Mouse (Mus musculus) T-helper 2 cell (primary cell): ENCODE measurements around the gene H2-T24.

Source experiments
- in situ Hi-C: fragments of 300-600 bp; cut with MboI, MseI; formaldehyde crosslinking; loops from one replicate; pipeline ENCODE4 v1.15.1; 2025; ENCODE audit warnings: high pct_unique_total_duplicates

H2-T24 gene

DNA sequence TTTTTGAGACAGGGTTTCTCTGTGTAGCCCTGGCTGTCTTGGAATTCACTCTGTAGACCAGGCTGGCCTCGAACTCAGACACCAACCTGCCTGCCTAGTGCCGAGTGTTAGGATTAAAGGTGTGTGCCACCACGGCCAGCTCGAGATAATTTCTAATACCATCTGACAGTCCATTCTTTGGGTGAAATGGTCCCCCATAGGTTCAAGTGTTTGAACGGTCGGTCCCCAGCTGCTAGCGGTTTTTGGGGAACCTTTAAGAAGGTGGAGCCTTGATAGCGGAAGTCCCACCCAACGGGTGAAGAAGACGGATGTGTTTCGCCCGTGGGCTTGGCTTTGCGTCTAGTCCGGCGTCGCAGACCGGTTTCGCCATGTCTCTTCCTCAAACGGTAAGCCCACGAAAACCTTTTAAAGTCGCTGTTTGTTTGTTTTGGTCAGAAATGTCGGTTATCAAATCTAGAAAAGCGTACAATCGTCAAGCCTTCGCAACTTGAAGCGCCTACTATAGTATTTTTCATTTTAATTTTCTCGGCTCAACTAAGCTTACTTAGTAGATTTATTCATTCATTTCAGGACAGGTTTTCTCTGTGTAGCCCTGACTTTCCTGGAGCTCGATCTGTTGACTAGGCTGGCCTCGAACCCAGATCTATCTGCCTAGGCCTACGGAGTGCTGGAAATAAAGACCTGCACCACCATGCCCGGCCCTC, 26.0 kb downstream of the H2-T24 start:
- in situ Hi-C loops, result no loop called here

DNA sequence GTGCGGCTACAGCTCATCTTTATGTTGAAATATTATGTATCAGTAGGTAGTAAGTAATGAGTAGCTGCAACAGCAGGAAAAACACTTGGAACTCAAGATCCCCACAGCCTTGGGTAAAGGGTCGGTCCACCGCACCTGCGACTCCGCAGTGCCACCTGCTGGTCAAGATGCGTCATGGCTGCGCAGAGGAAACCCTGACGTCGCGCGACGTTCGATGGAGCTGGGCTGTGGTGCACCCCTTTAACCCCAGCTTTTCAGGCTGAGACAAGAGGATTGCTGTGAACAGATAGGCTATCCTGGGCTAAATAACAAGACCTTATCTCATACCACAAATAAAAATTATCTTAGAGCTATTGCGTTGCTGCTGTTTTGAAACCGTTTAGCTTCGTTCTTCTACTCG, 26.7 kb downstream of the H2-T24 start:
- in situ Hi-C loops, result no loop called here

DNA sequence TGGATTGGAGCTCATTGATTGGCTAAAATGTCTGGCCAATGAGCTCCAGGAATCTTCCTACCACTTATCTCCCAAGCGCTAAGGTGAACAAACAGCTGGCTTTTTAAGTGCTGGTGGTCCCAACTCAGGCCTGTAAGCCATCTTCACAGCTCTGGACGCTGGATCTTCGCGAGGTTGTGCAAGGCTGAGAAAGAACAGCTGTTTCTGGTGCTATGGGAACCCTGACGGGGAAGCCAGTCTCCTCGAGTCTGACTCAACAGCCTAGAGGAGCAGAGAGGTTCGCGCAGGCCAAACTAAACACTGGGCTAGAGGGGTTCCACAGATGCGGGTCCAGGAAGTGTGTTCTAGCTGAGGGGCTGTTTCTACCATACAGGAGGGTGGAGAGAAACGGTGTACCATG, 28.6 kb downstream of the H2-T24 start:
- in situ Hi-C loops, result no loop called here

DNA sequence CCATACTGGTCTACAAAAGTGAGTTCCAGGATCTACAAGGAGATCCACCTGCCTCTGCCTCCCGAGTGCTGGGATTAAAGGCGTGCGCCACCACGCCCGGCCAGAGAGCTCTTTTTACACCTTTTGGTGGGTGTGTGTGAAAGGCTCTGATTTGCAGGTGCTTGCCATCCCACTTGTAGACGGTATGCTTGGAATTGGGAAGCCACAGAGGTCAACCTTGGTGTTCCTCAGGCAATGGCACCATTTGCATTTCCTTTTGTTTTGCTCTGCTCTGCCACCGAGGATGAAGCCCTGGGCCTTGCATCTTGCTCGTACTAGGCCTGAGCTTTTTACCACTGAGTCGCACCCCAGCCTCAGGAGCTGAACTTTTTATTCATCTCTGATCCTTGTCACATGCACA, 38.6 kb downstream of the H2-T24 start:
- in situ Hi-C loops, result loop anchor here (10.0 kb wide), 1 partner anchor 57 kb away; no protein-coding TSS in a partner anchor

DNA sequence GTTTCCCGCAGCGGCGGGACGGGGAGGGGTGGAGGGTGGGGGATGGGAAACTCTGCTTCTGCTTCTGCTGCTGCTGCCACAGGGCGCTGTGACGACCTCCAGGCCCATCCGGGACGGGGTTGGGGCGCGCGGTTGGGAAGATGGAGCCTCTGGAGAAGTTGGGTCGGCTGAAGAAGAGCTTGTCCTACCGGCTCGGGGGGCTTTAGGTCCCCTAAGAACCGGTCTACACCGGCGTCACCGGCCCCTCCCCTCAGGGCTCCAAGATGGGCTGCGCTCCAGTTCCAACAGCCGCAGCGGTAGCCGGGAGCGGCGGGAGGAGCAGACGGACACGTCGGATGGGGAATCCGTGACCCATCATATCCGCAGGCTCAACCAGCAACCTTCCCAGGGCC, 40.0 kb downstream of the H2-T24 start:
- in situ Hi-C loops, result loop anchor here (10.0 kb wide), 1 partner anchor 56 kb away; no protein-coding TSS in a partner anchor

DNA sequence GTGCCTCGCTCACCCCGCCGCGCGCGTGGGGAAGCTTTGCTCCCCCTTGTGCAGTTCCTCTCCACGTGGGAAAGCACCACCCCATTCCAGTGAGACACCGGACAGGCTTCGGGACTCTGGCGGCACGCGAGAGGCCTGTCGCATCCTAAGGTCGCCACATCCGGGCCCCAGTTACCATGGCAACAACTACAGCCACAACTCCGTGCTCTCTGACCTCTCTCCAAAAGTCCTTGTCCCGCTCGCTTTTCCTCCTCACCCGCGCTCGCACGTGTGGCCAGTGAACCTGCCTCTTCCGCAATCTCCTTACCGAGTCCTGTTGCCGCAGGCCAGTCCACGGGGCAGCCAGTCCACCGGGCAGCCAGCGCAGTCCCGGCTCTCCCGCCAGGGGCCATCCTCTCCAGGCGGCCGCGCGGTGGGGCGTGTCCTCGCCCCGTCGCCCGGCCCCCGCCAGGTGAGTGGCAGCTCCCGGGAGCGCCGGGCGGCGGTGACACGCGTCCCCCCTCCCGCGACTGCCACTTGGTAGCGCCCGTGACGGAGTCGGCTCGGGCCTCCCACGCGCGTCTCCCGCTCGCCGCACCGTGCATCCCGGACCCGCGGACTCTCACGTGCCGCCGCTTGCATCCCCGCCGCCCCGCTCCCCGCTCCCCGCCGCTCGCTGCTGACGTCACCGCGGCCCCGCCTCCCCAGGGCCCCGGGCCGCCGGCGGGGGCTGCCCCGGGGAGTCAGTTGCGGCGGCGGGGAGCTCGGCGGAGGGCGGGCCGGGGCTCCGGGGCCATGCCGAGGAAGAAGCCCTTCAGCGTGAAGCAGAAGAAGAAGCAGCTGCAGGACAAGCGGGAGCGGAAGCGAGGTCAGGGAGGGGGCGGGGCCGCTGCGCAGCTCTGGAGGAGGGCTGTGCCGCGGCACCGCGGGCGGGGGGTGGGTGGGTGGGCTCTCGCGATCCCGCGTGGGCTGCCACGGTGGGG, 40.7 kb downstream of the H2-T24 start, which contains the start of the genes Gnl1 and Prr3:
TSS of gene Gnl1 (plus strand) at position 451 of the 962 bp plus-strand sequence.
TSS of gene Prr3 (minus strand) at position 836 of the 962 bp plus-strand sequence.
- in situ Hi-C loops, result loop anchor here (10.0 kb wide), 1 partner anchor 55 kb away; no protein-coding TSS in a partner anchor

DNA sequence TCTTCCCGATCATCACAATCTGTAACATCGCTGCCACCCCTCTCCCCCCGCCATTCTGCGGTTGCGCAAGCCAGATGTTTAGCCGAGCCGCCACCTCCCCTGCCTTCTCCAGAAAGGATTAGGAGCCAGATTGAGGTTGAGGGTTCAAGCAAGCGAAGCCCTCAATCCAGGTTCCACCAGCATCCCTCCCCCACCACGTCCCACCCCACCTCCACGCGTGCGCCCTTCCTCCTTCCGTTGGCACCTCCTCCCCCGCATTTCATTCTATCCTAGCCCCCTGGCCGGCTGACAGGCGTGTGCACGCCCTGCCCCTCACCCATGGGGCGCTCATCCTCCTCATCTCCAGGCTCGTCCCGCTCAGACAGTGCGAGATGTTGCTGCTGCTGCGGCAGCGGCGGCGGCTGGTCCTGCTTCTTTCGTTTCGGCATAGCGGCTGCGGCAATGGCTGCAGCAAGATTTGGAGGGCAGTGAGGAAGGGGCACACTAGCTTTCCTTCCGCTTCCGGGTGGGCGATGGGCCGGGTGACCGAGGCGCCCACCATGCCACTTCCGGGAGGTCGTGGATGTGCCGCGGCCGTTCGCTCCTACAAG, 41.5 kb downstream of the H2-T24 start:
- in situ Hi-C loops, result no loop called here

DNA sequence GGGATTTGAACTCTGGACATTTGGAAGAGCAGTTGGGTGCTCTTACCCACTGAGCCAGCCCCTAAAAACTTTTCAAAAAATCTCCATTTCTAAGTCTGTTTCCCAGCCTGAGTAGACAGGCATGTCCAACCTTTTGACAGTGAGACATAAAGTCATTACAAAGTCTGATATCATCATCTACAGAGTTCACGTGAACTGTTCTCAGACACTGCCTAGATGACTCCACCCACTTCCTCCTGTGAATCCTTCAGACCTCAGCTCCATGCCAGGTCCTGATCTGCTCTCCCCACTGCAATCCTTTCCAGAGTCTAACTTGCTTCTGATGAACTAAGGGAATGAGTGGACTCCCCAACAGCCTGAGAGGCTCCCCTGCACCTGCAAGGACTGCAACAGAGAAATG, 48.2 kb downstream of the H2-T24 start:
- in situ Hi-C loops, result no loop called here

DNA sequence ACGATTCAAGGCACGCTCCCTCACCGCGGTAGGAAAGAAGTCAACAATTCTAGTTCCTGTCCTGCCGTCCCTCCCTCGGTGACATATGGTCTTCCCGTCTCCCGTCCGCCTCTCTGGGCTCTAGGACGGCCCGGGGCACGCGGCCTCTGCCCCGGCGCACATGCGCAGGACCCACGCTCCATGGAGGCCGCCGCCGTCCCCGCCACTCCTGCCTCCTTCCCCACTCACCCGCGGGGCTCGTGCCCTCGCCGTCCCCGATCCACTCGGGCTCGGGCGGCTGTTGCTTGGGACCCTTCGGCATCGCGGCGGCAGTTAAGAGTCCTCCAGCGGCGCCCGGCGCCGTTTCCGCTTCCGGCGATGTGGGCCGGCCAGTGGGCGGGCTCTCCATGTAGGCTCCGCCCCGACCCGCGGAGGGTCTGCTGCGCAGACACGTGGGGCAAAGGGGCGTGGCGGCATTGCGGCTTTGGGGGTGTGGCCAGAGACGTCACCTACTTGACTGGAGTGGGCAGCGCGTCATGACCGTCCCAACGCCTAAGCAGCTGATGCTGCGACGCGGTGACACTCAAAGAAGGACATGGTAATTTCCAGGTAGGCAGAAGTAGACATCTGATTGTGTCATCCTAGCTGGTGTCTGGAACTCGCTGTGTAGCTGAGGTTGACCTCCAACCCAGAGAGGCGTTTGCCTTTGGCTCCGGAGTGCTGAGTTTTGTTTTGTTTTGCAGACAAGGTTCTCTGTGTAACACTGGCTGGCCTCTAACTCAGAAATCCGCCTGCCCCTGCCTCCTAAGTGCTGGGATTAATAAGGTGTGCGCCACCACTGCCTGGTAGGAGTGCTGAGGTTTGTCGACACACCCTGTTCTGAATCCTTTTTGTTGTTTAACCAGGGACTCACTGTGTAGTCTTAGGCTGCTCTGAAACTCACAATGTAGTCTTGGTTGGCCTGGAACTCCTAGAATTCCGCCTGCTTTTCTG, 50.7 kb downstream of the H2-T24 start, which contains the start of gene Abcf1:
TSS of gene Abcf1 (minus strand) at position 344 of the 972 bp plus-strand sequence.
- in situ Hi-C loops, result no loop called here

DNA sequence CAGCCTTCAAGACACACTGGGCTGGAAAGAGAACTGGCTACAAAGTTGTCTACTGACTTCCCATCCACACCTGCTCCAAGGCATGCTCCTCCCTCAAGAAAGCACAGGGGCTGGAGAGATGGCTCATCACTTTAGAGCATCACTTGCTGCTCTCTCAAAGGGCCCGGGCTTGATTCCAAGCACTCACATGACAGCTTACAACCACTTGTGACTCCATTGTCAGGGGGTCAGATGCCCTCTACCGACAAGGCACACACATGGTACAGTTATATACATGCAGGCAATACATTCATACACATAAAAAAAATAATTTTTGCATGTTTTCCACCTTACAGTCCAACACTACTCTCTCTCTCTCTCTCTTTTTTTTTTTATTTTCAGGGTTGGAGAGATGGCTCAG, 52.7 kb downstream of the H2-T24 start:
- in situ Hi-C loops, result no loop called here

DNA sequence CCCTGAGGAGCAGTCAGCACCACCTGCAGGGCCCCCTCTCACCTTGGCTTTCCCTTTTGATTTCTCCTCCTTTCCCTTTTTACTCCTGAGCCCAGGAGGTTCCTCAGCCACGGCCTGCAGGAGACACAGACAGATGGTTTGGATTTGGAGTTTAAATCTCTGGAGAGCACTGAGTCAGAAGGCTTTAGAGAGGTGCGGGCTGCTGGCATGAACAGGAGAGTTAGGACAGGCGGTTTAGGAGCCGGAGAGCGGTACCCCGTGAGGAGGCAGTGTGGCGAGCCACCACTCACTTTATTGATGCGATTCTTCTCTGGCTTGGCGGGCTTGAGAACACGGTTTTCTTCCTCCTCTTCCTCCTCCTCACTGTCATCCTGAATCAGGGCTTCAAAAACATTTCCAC, 57.1 kb downstream of the H2-T24 start:
- in situ Hi-C loops, result loop anchor here (5.0 kb wide), 1 partner anchor 36 kb away; no protein-coding TSS in a partner anchor

DNA sequence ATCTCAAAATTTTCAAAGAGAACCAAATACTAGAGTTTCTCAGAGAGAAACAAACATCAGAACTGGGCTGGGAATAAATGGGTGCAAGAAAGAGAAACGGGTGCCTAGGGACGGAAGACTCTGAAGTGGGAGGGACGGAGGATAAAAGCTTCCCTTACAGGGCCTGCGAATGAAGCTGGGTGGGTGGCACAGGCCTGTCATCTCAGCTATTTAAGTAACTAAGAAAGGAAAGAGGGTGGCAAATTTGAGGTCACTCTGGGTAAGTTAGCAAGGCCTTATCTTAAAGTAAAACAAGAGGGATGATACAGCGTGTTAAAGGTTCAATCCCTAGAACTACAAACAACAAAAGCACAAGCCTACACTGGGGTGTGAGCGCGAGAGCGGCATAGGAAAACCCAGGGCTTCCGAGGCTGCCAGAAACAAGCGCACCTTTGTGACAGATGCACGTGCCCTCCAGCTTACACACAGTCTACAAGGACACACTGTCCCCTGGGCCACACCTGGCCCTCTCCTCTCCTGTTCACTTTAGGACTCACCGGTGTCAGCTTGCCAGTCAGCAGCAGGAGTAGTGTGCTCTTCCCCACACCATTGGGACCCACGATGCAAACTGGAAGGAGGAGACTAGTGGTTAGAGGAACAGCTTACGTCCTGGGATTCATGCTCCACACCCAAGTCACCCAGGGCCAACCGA, 61.7 kb downstream of the H2-T24 start:
- in situ Hi-C loops, result no loop called here
